Mouse (Mus musculus) WW6 (cell line): ENCODE measurements around the gene Arl14ep.
"Not testable (repeated sequence)": the region's sequence is repeated elsewhere in the genome, so short reads cannot be mapped to it uniquely, and the experiment has no call there.

Source experiments
- DNase-seq: peaks from one replicate; pipeline ENCODE4 v3.0.0-alpha.2; 2013; ENCODE audit warnings: low read depth, low spot score

Gene Arl14ep

GRCm38 (mm10) chr2:106973959-106974639 lies at the start of gene Arl14ep:
TSS of gene Arl14ep (minus strand) at chr2:106974424.
- peak; percentile 55 for DNase-seq

DNA sequence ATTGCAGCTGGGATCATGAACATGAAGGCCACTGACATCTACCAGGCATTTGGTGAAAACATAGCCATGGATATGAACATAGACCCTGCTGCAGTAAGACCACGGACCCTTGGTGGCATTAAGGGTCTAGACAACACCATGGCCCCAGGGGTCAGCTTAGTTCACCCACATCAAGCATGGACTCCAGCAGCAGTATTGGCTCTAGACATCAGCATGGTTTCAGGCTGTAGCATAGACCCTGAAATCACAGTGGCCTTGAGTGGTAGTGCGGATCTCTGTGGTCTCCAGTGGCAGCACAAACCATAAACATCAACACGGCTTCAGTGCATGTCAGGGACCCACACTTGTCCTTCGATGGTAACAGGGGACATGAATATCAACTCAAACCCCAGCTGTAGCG lies 48.5 kb upstream of the Arl14ep start:
- no peak for DNase-seq

DNA sequence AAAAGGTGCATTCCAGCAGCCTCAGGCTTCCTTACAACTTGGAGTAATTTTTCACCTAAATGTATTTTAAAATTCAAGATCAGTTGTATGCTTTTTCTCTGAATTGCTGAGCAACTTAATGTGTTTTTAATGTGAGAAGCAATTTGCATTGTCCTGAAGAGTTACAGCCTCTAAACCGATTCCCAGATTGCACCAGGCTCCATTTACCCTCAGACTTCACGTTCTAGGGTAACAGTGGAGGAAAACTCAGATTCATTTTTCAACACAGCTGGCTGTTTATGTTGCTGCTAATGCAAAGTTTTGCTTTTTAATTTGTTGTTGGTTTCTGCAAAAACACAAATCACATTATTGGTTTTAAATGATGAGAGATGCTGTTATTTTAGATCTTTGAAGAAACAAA lies 45.1 kb upstream of the Arl14ep start:
- no peak for DNase-seq

- DNase-seq: no peak
These were observed 38.9 kb upstream of the Arl14ep start for GRCm38 (mm10) chr2:107013161-107013560.

GRCm38 (mm10) chr2:107012318-107012717 lies 38.1 kb upstream of the Arl14ep start:
- DNase-seq: no peak

GRCm38 (mm10) chr2:107010160-107010559 lies 35.9 kb upstream of the Arl14ep start:
- no peak for DNase-seq

DNA sequence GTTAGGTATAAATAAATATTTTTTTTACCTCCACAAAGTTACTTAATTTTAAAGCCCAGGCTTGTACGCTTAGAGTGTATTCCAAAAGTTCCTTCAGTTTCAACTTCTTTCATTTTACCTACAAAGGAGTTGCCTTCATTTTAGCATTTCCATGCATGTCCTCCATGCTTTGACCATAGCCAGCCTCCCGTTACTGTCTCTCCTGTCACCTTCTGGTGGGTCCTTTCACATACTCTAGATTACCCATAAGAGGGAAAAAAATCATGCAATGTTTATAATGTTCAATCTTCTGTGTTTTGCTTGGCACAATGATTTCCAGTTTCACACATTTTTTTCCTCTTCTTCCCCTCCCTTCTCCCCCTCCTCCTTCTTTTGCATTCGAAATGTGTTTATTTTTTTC lies 32.2 kb upstream of the Arl14ep start:
- no peak for DNase-seq

DNA sequence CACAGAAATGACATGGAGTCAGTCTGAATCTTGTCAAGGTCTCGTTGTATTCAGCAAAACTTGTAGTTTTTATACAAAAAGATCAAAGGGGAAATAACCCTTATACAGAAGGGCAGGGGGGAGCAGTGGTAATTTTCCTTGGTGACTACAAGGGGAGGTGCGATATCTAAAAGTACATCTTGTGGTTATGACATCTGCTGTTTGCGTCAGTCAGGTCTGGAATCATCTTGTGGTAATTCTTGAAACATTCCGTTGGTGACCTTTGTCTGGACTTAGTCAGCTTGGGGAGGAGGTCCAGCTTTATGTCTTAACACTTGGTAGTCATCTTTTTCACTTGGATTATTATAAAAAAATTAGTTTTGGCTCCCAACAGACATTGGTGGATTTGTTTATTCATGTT lies 31.7 kb upstream of the Arl14ep start:
- not testable (repeated sequence) for DNase-seq

GRCm38 (mm10) chr2:106991261-106991660 lies 17.0 kb upstream of the Arl14ep start:
- DNase-seq: no peak

GRCm38 (mm10) chr2:106984945-106985344 lies 10.7 kb upstream of the Arl14ep start:
- no peak for DNase-seq

GRCm38 (mm10) chr2:106982503-106982902 lies 8.3 kb upstream of the Arl14ep start:
- DNase-seq: no peak

GRCm38 (mm10) chr2:106976472-106976871 lies 2.2 kb upstream of the Arl14ep start:
- no peak for DNase-seq

GRCm38 (mm10) chr2:106973332-106973958 lies 779 bp downstream of the Arl14ep start:
- DNase-seq: no peak

- no peak for DNase-seq
These were observed 1.4 kb downstream of the Arl14ep start for GRCm38 (mm10) chr2:106972851-106973250.

- no peak for DNase-seq
These were observed 3.3 kb downstream of the Arl14ep start for GRCm38 (mm10) chr2:106970971-106971370.

- no peak for DNase-seq
These were observed 5.9 kb downstream of the Arl14ep start for GRCm38 (mm10) chr2:106968320-106968719.

DNA sequence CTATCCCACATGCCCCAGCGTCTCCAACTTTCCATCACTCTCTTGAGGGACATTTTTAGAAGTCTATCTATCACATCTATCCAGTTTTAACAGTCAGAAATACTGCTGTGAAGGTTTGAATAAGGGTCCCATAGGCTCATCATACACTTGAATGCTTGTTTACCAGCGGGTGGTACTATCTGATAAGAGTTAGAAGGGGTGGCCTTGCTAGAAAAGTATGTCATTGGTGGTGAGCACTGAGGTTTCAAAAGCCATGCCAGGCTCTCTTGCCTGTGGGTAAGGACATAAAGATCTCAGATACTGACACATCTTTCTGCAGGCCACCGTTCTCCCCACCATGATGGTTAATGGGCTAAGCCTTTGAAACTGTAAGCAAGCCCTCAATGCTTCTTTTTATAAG lies 10.7 kb downstream of the Arl14ep start:
- DNase-seq: no peak

DNA sequence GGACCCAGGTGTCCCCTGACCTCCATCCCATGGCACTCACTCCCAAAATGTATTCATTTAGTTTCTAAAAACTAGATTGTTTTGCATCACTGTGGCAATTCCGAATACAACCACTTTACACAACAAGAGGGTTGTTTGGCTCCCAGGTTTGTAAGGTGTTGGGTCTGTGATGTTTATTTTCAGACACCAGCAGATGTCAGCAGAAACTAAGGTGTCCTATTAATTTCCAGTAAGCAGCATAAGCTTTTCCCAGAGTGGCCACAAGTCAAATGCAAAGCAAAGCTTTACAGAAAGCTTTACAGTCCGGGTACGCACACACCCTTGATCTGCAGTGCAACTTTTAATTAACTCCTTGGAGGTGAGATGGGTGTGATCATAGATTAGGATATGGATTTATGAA lies 12.6 kb downstream of the Arl14ep start:
- no peak for DNase-seq

- DNase-seq: no peak
These were observed 13.2 kb downstream of the Arl14ep start for GRCm38 (mm10) chr2:106961066-106961465.

GRCm38 (mm10) chr2:106960237-106960636 lies 14.0 kb downstream of the Arl14ep start:
- no peak for DNase-seq

DNA sequence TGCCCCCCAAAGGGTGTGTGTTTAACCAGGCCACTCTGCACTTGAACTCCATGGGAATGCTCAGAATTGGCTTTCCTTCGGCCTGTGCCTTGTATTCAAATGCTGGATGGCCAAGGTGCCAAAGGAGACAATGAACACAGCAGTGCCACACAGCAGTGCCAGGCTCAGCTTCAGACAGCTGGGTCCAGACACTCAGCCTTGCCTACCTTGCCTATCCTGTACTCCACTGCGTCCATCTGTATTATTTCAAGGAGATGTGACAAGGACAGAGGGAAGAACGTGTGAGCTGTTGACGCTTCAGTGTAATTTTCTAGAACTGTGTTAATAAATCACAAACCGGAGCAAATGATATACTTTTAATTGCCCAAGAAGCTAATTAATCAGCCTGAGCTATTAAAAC lies 14.8 kb downstream of the Arl14ep start:
- no peak for DNase-seq

DNA sequence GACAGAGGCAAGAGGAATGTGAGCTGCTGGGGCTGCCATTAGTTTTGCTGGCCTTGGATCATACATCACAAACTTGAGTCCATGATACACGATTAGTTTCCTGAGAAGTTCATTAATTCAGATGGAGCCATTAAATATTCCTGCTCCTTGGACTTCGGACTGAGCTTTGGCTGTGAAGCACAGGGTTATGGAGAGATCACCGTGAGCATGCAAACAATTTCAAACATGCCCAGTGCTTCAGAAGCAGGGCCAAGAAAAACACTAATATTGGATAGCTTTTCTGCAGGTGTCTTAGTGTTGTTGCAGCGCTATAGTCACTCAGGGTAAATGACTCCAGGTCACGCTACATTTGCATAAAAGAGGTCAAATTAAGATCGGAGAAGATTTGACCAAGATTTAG lies 15.3 kb downstream of the Arl14ep start:
- no peak for DNase-seq

- no peak for DNase-seq
These were observed 18.1 kb downstream of the Arl14ep start for GRCm38 (mm10) chr2:106956146-106956545.
